Mouse (Mus musculus): ENCODE measurements around the gene Katna1.

DNA sequence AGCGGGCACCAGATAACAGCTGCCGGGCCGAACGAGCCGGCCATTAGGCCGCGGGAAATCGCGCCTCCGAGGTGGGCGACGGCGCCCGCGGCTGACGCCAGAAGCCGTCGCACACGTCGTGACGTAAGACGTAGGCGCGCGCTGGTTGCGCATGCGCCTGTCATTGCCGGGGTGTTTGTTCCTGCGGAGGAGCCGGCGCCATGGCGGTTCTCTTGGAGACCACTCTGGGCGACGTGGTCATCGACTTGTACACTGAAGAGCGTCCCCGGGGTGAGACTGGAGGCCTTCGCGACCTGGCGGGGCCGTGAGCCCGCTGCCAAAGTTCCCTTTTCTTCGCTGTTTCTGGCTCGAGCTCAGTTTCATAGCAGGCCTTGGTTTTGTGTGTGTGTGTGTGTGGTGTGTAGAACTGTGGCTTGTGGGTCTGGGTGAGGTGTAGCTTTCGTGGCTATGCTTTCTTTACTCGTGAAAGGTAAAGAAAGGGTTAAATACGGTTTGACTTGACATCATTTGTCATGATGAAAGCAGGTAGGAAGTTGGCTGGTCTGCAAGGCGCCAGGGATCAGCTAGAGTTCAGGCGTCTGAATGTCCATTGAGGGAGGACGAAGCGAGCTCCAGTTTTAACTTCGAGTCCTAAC, 67.1 kb downstream of the Katna1 start, which contains the start of the genes Ginm1 and Ppil4:
- TF ChIP-seq CTCF (IDR thresholded peaks at IDR 0.05; ENCODE audit: borderline replicate concordance, control insufficient read depth, extremely low read depth, insufficient read depth, low read length, poor library complexity): peak; percentile 45; the same call in 1 of the 2 replicates
- peak; percentile 76 for TF ChIP-seq POLR2A (IDR thresholded peaks at IDR 0.05; ENCODE audit: control insufficient read depth, extremely low read depth, insufficient read depth, low read length, poor library complexity)
